Mouse (Mus musculus) ES-E14 (cell line): ENCODE measurements around the gene Nfkbid.

Experiments
- HCFC1 ChIP-seq: IDR thresholded peaks from 2 replicates; pipeline ENCODE4 v1.6.1; 2012; ENCODE audit warnings: low read length, inconsistent platforms, borderline replicate concordance; ENCODE audit not compliant: insufficient read depth
- ZC3H11A ChIP-seq: IDR thresholded peaks from 2 replicates; pipeline ENCODE4 v1.6.1; 2012; ENCODE audit warnings: low read depth, mild to moderate bottlenecking, inconsistent platforms, low read length, borderline replicate concordance
- ZNF384 ChIP-seq: IDR thresholded peaks from 2 replicates; pipeline ENCODE4 v1.6.1; 2012; ENCODE audit warnings: low read depth, low read length, inconsistent platforms

DNA sequence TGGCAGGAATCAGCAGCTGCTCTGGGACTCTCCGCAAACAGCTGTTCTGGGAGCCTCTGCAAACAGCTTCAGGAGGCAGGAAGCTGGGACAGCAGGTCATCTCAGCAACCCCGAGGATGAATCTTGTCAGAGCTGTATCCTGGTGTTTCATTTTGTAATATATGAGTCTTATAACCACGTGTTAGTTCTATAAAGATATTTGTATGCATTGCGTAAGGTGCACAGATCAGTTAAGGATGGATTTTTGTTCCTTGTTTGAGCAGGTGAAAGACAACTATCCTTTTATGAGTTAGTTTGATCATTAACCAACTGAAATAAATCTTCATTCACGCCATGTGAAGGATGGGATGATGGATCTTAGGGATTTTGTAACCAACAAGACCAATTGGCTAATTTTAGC is 41.5 kb upstream of the Nfkbid start:
- TF ChIP-seq ZC3H11A (no peak), HCFC1 (no peak), ZNF384 (no peak)
